Mouse (Mus musculus) hindbrain, embryonic 12.5 days (tissue): ENCODE data around the gene Pole3. TPM values are rescaled to one million over a fixed set of nuclear protein-coding genes. Genes with fewer than 3 reads are reported as not detected.
"Not testable (repeated sequence)": the region's sequence is repeated elsewhere in the genome, so short reads cannot be mapped to it uniquely, and the experiment has no call there.

ENCODE experiments used
- ATAC-seq: fragments of 200-750 bp; cut with Nextera tagmentation; 2 replicates; pipeline ENCODE4 v1.8.0; 2017; ENCODE audit warnings: moderate TSS enrichment; ENCODE audit not compliant: low FRiP score
- H3K27ac ChIP-seq: fragments of 300-500 bp; sonication (generic); 2 replicates; pipeline ENCODE4 v1.5.1; 2016; ENCODE audit warnings: mild to moderate bottlenecking
- H3K27me3 ChIP-seq: fragments of 300-500 bp; sonication (generic); 2 replicates; pipeline ENCODE4 v1.6.1; 2016; ENCODE audit warnings: mild to moderate bottlenecking
- H3K36me3 ChIP-seq: fragments of 300-500 bp; sonication (generic); 2 replicates; pipeline ENCODE4 v1.6.1; 2016; ENCODE audit warnings: mild to moderate bottlenecking
- H3K4me1 ChIP-seq: fragments of 300-500 bp; sonication (generic); 2 replicates; pipeline ENCODE4 v1.6.1; 2016
- H3K4me2 ChIP-seq: fragments of 300-500 bp; sonication (generic); replicated peaks from 2 replicates; pipeline ENCODE4 v1.6.1; 2016; ENCODE audit warnings: mild to moderate bottlenecking
- H3K4me3 ChIP-seq: fragments of 300-500 bp; sonication (generic); 2 replicates; pipeline ENCODE4 v1.5.1; 2016; ENCODE audit warnings: mild to moderate bottlenecking
- H3K9ac ChIP-seq: fragments of 300-500 bp; sonication (generic); 2 replicates; pipeline ENCODE4 v1.6.1; 2016; ENCODE audit warnings: mild to moderate bottlenecking, moderate library complexity
- H3K9me3 ChIP-seq: fragments of 300-500 bp; sonication (generic); replicated peaks from 2 replicates; pipeline ENCODE4 v1.6.1; 2016; ENCODE audit warnings: mild to moderate bottlenecking
- WGBS: fragments of 180-500 bp; shearing (Covaris S2); methylation state at CpG from one replicate; pipeline ENCODE4 v1.1.7; 2016; 5-methylcytosine and 5-hydroxymethylcytosine counted together
- polyA plus RNA-seq: library from polyadenylated mRNA; unstranded; fragments of >200 nt; fragmentation: Nextera tagmentation; extraction: Ambion mirVana; gene quantifications from 2 replicates; pipeline ENCODE4 v1.2.1, GENCODE M21; 2016

The Pole3 gene
- polyA plus RNA-seq, 1 experiment from 2014 or later = 80.2 TPM

- peaks cover 3% of the 10 kb centered on the region for H3K4me1 ChIP-seq
- ATAC-seq = no peak
- no peak overlapping the region for H3K4me2 ChIP-seq
- H3K27me3 ChIP-seq = peaks cover 25% of the 10 kb centered on the region
- no peaks in the 10 kb centered on the region for H3K36me3 ChIP-seq
- H3K9ac ChIP-seq = no peak overlapping the region
- H3K4me3 ChIP-seq = no peak overlapping the region
- H3K27ac ChIP-seq = no peak overlapping the region
- no peaks in the 10 kb centered on the region for H3K9me3 ChIP-seq
- 77% methylated on average over 3 of the region's 3 CpGs for WGBS
Observed at GRCm38 (mm10) chr4:62484928-62485327, 39.9 kb downstream of the Pole3 start.

GRCm38 (mm10) chr4:62480709-62481605, 43.9 kb downstream of the Pole3 start:
- peaks cover 6% of the 10 kb centered on the region for H3K4me1 ChIP-seq
- H3K27ac ChIP-seq = no peak overlapping the region
- no peak overlapping the region for H3K9ac ChIP-seq
- H3K27me3 ChIP-seq = peaks cover 43% of the 10 kb centered on the region
- no peak overlapping the region for H3K4me2 ChIP-seq
- no peak overlapping the region for H3K4me3 ChIP-seq
- no peaks in the 10 kb centered on the region for H3K9me3 ChIP-seq
- ATAC-seq = peak; percentile 32; the same call in 1 of the 2 replicates
- whole genome bisulfite sequencing = 51% methylated on average over 10 of the region's 10 CpGs
- no peaks in the 10 kb centered on the region for H3K36me3 ChIP-seq

GRCm38 (mm10) chr4:62479937-62480708, 44.7 kb downstream of the Pole3 start, which contains the start of gene Bspry:
Bspry (plus strand) TSS chr4:62480053.
- Histone ChIP-seq H3K9ac (0 out of 2 replicates have a peak within 1 kb of the TSS, but pooled peaks have one; percentile 35), H3K36me3 (no peaks in the 10 kb centered on the region), H3K4me1 (peaks cover 6% of the 10 kb centered on the region), H3K27me3 (peaks cover 43% of the 10 kb centered on the region), H3K27ac (no peak within 1 kb of the TSS), H3K4me3 (peak within 1 kb of the TSS; percentile 44), H3K4me2 (peak within 1 kb of the TSS; percentile 83), H3K9me3 (no peaks in the 10 kb centered on the region)
- ATAC-seq = peak; percentile 52
- 3% methylated on average over 65 of the region's 71 CpGs for WGBS

- H3K27ac ChIP-seq, H3K9me3 ChIP-seq, H3K4me1 ChIP-seq, H3K36me3 ChIP-seq, ATAC-seq: not testable (repeated sequence)
- Histone ChIP-seq H3K27me3 (peaks cover 43% of the 10 kb centered on the region), H3K9ac (0 out of 2 replicates have a peak overlapping the region, but pooled peaks have one; percentile 35), H3K4me3 (peak overlapping the region; percentile 44), H3K4me2 (peak overlapping the region; percentile 83)
- WGBS = 14% methylated on average over 11 of the region's 11 CpGs
Observed at GRCm38 (mm10) chr4:62479593-62479936, 45.3 kb downstream of the Pole3 start.

- H3K27ac ChIP-seq = no peak overlapping the region
- no peak for ATAC-seq
- peaks cover 41% of the 10 kb centered on the region for H3K27me3 ChIP-seq
- WGBS = 86% methylated on average over 6 of the region's 6 CpGs
- H3K4me3 ChIP-seq = no peak overlapping the region
- H3K9ac ChIP-seq = no peak overlapping the region
- H3K4me1 ChIP-seq = peaks cover 6% of the 10 kb centered on the region
- H3K9me3 ChIP-seq = no peaks in the 10 kb centered on the region
- no peaks in the 10 kb centered on the region for H3K36me3 ChIP-seq
- H3K4me2 ChIP-seq = no peak overlapping the region
Observed at GRCm38 (mm10) chr4:62477542-62478244, 47.2 kb downstream of the Pole3 start.

GRCm38 (mm10) chr4:62475793-62476192, 49.1 kb downstream of the Pole3 start:
- no peaks in the 10 kb centered on the region for H3K36me3 ChIP-seq
- 95% methylated on average over 6 of the region's 6 CpGs for WGBS
- ATAC-seq = no peak
- H3K27ac ChIP-seq = no peak overlapping the region
- no peak overlapping the region for H3K9ac ChIP-seq
- no peaks in the 10 kb centered on the region for H3K9me3 ChIP-seq
- peaks cover 27% of the 10 kb centered on the region for H3K27me3 ChIP-seq
- no peak overlapping the region for H3K4me2 ChIP-seq
- H3K4me3 ChIP-seq = no peak overlapping the region
- peaks cover 6% of the 10 kb centered on the region for H3K4me1 ChIP-seq

GRCm38 (mm10) chr4:62475131-62475530, 49.7 kb downstream of the Pole3 start:
- Histone ChIP-seq H3K4me2 (no peak overlapping the region), H3K27ac (no peak overlapping the region), H3K4me1 (peaks cover 5% of the 10 kb centered on the region), H3K9me3 (no peaks in the 10 kb centered on the region), H3K4me3 (no peak overlapping the region), H3K36me3 (no peaks in the 10 kb centered on the region), H3K27me3 (peaks cover 20% of the 10 kb centered on the region), H3K9ac (no peak overlapping the region)
- WGBS = 79% methylated on average over 2 of the region's 2 CpGs
- no peak for ATAC-seq

Other genes with a start within 250 kb of the Pole3 start
- gene Fkbp15, start 164.5 kb downstream of the Pole3 start, polyA plus RNA-seq = 25.9 and 26.4 TPM in 2 replicates
- 45.2 and 48.5 TPM in 2 replicates for gene Slc31a1, start 164.3 kb downstream of the Pole3 start, polyA plus RNA-seq
- gene Cdc26, start 116.4 kb downstream of the Pole3 start, polyA plus RNA-seq = 136 and 147 TPM in 2 replicates
- gene Prpf4, start 116.3 kb downstream of the Pole3 start, polyA plus RNA-seq = 20.8 and 21.2 TPM in 2 replicates
- not detected in 2 replicates for gene Rnf183, start 89.8 kb downstream of the Pole3 start, polyA plus RNA-seq
- 8.2 and 9.0 TPM in 2 replicates for gene Wdr31, start 54.2 kb downstream of the Pole3 start, polyA plus RNA-seq
- gene Bspry, start 45.0 kb downstream of the Pole3 start, polyA plus RNA-seq = 1.2 and 1.7 TPM in 2 replicates
- gene Hdhd3, start 21.6 kb downstream of the Pole3 start, polyA plus RNA-seq = 11.8 and 12.7 TPM in 2 replicates
- gene Alad, start 5.2 kb downstream of the Pole3 start, polyA plus RNA-seq = 58.8 and 64.3 TPM in 2 replicates
- 0.84 and 1.2 TPM in 2 replicates for gene 4933430I17Rik, start 301 bp upstream of the Pole3 start, polyA plus RNA-seq
- 70.9 and 71.6 TPM in 2 replicates for gene Rgs3, start 34.8 kb upstream of the Pole3 start, polyA plus RNA-seq